Mouse (Mus musculus) CH12.LX (cell line): ENCODE measurements around the gene Aspscr1.

Experiments used
- CTCF ChIP-seq, 2 experiments: IDR thresholded peaks in 1 of 2; conservative IDR thresholded peaks in 1 of 2; 2 replicates each; pipeline ENCODE4 v1.5.1; 2011 to 2012; ENCODE audit warnings: low read depth in 2 of 2, low read length in 2 of 2, improper control_type of control experiment in 1 of 2, inconsistent platforms in 1 of 2, mild to moderate bottlenecking in 1 of 2, moderate library complexity in 1 of 2
- ETS1 ChIP-seq: conservative IDR thresholded peaks from 2 replicates; pipeline ENCODE4 v1.6.1; 2012; ENCODE audit warnings: low read depth, mild to moderate bottlenecking, inconsistent platforms, low read length, improper control_type of control experiment, moderate library complexity
- MAX ChIP-seq: IDR thresholded peaks from 2 replicates; pipeline ENCODE4 v1.6.1; 2011; ENCODE audit warnings: low read length, improper control_type of control experiment
- POLR2A ChIP-seq: IDR thresholded peaks from 2 replicates; pipeline ENCODE4 v1.6.1; 2011; ENCODE audit warnings: low read depth, mild to moderate bottlenecking, improper control_type of control experiment, low read length
- USF1 ChIP-seq: IDR thresholded peaks from 2 replicates; pipeline ENCODE4 v1.6.1; 2014; ENCODE audit warnings: low read depth, mild to moderate bottlenecking, inconsistent platforms, low read length, improper control_type of control experiment

DNA sequence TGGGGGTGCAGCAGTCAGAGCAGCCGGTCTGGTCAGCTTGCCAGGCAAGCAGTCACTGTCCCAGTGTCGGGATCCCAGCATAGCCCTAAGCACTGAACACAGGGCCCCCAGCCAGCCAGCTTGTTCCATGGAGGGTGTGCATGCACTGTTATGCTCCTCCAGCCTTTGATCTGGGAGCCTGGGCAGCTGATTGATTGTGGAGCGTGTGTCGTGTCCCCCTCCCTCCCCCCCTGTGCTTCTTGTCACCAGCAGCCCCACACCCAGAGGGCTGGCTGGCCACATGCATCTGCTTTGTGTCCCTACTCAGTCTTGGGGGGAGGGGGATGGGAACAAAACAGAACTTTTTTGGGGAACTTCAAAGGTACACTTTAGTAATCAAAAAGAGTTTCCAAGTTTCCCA, 22.4 kb downstream of the Aspscr1 start:
- no peak for TF ChIP-seq CTCF (conservative IDR thresholded peaks at IDR 0.05 in 1 of 2, IDR thresholded peaks at IDR 0.05 in 1 of 2; ENCODE audit: low read depth in 2 of 2, low read length in 2 of 2)
- no peak for TF ChIP-seq ETS1
- TF ChIP-seq POLR2A, result no peak
- TF ChIP-seq MAX, result no peak
- no peak for TF ChIP-seq USF1
